Mouse (Mus musculus): ENCODE measurements around the gene Kctd10. TPM values are rescaled to one million over a fixed set of nuclear protein-coding genes. Genes with fewer than 3 reads are reported as not detected.

Kctd10 gene
- polyA plus RNA-seq, 1 experiment from 2014 or later = 124 TPM

DNA sequence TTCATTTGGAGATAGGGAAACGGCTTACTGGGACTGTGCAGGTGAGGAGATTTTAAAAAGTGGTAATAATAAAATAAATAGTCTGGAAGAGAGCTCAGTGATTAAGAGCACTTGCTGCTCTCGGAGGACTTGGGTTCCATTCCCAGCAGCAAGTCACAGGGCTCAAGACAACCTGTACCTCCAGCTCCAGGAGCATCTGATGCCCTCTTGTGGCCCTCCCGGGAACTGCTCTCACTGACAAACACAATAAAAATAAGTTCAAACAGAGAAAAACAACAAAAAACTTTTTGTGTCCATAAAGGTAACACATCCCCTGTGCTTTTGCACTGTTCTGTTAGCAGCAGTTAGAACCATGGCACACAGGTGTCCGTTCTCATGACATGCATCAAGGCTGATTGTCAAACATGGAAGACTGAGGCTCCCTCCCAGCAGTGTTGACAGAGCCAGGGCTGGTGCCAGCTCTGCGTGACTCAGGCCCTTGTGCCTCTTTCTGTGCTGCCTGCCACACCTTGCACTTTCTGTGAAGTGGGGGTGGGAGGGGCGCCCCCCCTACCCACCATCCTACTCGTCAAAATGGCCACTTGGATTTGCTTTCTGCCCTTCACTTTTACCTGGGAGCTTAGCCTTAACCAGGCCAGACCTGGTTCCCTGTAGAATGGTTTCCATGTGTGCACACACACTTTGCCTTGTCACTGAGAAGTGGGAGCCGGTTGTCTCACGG, 3.0 kb upstream of the Kctd10 start:
- no peaks in the 10 kb centered on the region for H3K9me3 ChIP-seq (ENCODE audit: low read length)
- H3K4me2 ChIP-seq (replicated peaks; ENCODE audit: low read depth, low read length) = no peak overlapping the region
- no peak overlapping the region for H3K27ac ChIP-seq (ENCODE audit: low read length)
- no peaks in the 10 kb centered on the region for H3K27me3 ChIP-seq (ENCODE audit: insufficient read depth, low read length)
- H3K36me3 ChIP-seq (ENCODE audit: insufficient read depth, low read length) = peaks cover 34% of the 10 kb centered on the region
- H3K4me3 ChIP-seq (ENCODE audit: low read length) = no peak overlapping the region
- ATAC-seq (ENCODE audit: low FRiP score, low TSS enrichment) = no peak
- peaks cover 25% of the 10 kb centered on the region for H3K4me1 ChIP-seq (ENCODE audit: insufficient read depth, low read length)
- WGBS = 78% methylated on average over 9 of the region's 9 CpGs
- no peak overlapping the region for H3K9ac ChIP-seq (replicated peaks; ENCODE audit: low read length)

DNA sequence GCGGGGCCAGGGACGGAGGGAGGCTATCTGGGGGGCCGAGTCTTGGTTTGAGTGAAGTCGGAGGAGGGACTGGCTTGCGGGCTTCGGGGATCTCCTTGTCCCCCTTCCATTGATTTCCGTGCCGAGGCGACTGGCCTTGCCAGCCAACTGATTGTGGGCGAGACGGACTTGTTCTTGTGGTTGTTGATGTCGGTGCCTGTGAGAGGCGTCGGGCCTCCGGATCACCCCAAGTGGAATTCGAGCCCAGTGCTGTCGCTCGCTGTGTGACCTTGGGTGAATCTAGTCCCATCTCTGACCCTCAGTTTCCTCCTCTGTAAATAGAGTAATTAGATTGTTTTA, 674 bp upstream of the Kctd10 start:
- H3K4me3 ChIP-seq (ENCODE audit: low read length) = peak overlapping the region; percentile 90
- no peaks in the 10 kb centered on the region for H3K9me3 ChIP-seq (ENCODE audit: low read length)
- H3K4me1 ChIP-seq (ENCODE audit: insufficient read depth, low read length) = peaks cover 47% of the 10 kb centered on the region
- WGBS = under 1% methylated on average over 18 of the region's 18 CpGs
- no peaks in the 10 kb centered on the region for H3K27me3 ChIP-seq (ENCODE audit: insufficient read depth, low read length)
- no peak for ATAC-seq (ENCODE audit: low FRiP score, low TSS enrichment)
- peak overlapping the region; percentile 87 for H3K4me2 ChIP-seq (replicated peaks; ENCODE audit: low read depth, low read length)
- H3K9ac ChIP-seq (replicated peaks; ENCODE audit: low read length) = peak overlapping the region; percentile 98
- peaks cover 14% of the 10 kb centered on the region for H3K36me3 ChIP-seq (ENCODE audit: insufficient read depth, low read length)
- H3K27ac ChIP-seq (ENCODE audit: low read length) = peak overlapping the region; percentile 91

DNA sequence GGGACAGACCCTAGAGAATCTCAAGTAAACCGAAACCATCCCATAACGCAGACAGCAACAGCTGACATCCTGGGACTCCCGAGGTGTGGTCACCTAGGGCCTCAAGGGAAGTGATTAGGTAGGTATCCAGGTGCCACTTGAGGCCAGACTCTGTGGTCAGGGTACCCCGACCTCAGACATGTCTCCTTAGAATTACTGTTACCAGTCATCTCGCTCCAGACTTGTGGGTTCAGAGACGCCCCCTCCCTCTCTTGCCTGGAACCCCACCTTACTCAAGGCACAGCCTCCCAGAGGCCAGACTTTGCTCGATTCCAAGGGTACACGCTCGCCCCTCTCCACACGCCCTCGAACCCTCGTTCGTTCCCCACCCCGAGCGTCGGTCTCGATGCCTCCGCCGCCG, 545 bp downstream of the Kctd10 start:
- Histone ChIP-seq H3K36me3 (ENCODE audit: insufficient read depth, low read length) (peaks cover 8% of the 10 kb centered on the region), H3K27me3 (ENCODE audit: insufficient read depth, low read length) (no peaks in the 10 kb centered on the region), H3K4me2 (replicated peaks; ENCODE audit: low read depth, low read length) (peak overlapping the region; percentile 87), H3K9ac (replicated peaks; ENCODE audit: low read length) (peak overlapping the region; percentile 98), H3K4me3 (ENCODE audit: low read length) (peak overlapping the region; percentile 90), H3K27ac (ENCODE audit: low read length) (peak overlapping the region; percentile 91), H3K4me1 (ENCODE audit: insufficient read depth, low read length) (peaks cover 52% of the 10 kb centered on the region), H3K9me3 (ENCODE audit: low read length) (no peaks in the 10 kb centered on the region)
- peak; percentile 24 for ATAC-seq (ENCODE audit: low FRiP score, low TSS enrichment)
- WGBS = 1% methylated on average over 20 of the region's 20 CpGs

DNA sequence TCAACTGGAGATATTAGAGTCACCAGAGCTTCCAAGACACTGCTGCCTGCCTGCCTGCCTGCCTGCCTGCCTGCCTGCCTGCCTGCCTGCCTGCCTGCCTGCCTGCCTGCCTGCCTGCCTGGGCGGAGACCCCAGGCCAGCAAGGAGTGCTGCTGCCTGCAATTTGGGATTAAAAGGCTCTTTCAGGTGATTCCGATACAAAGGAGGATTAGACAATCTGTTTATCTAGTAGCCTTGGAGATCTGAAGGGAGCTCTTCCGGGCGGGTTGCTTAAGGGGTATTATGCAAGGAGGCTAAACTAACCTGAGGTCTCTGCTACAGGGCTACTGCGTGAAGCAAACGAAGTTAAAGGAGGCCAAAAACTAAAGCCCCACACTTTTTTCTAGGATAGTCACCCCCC, 1.4 kb downstream of the Kctd10 start:
- H3K4me1 ChIP-seq (ENCODE audit: insufficient read depth, low read length) = peaks cover 57% of the 10 kb centered on the region
- ATAC-seq (ENCODE audit: low FRiP score, low TSS enrichment) = no peak
- H3K27me3 ChIP-seq (ENCODE audit: insufficient read depth, low read length) = no peaks in the 10 kb centered on the region
- peak overlapping the region; percentile 84 for H3K27ac ChIP-seq (ENCODE audit: low read length)
- H3K9me3 ChIP-seq (ENCODE audit: low read length) = no peaks in the 10 kb centered on the region
- peaks cover 10% of the 10 kb centered on the region for H3K36me3 ChIP-seq (ENCODE audit: insufficient read depth, low read length)
- H3K4me3 ChIP-seq (ENCODE audit: low read length) = peak overlapping the region; percentile 90
- WGBS = 54% methylated on average over 6 of the region's 6 CpGs
- H3K9ac ChIP-seq (replicated peaks; ENCODE audit: low read length) = peak overlapping the region; percentile 98
- H3K4me2 ChIP-seq (replicated peaks; ENCODE audit: low read depth, low read length) = peak overlapping the region; percentile 87

DNA sequence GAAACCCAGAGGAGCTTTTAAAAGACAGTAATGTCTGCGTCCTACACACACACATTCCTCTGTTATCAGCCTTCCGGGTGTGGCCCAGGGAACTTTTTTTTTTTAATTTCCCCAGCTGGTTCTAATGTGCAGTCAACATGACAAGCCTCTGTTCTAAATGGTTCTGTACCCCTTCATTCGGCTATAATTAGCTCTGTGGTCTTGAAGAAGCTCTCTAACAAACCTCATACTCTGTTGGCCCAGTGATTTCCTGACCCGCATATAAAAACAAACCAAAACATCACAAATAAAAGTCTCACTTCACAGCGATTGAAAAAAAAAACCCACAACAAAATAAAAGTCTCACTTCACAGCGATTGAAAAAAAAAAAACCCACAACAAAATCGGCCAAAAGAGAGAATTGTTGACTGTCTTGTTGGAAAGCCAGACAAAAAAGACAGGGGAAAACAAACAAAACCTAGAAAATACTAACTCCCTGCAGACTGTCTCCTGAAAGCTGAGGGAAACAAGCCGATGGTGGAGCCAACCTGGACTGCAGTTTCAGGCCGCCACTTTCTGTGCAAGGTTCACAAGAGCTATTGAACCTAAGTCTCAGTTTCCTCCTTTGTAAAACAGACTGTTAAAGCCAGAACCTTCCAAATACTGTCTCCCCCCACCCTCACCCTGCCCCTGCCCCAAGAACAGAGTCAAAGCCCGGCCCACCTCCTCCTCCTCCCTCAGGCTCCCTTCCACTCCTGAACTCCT, 2.0 kb downstream of the Kctd10 start:
- Histone ChIP-seq H3K27me3 (ENCODE audit: insufficient read depth, low read length) (no peaks in the 10 kb centered on the region), H3K4me2 (replicated peaks; ENCODE audit: low read depth, low read length) (peak overlapping the region; percentile 87), H3K4me3 (ENCODE audit: low read length) (peak overlapping the region; percentile 90), H3K9me3 (ENCODE audit: low read length) (no peaks in the 10 kb centered on the region), H3K4me1 (ENCODE audit: insufficient read depth, low read length) (peaks cover 63% of the 10 kb centered on the region), H3K9ac (replicated peaks; ENCODE audit: low read length) (peak overlapping the region; percentile 33; the same call in 1 of the 2 replicates), H3K36me3 (ENCODE audit: insufficient read depth, low read length) (peaks cover 16% of the 10 kb centered on the region), H3K27ac (ENCODE audit: low read length) (peak overlapping the region; percentile 84)
- ATAC-seq (ENCODE audit: low FRiP score, low TSS enrichment) = no peak
- WGBS = 36% methylated on average over 10 of the region's 10 CpGs

DNA sequence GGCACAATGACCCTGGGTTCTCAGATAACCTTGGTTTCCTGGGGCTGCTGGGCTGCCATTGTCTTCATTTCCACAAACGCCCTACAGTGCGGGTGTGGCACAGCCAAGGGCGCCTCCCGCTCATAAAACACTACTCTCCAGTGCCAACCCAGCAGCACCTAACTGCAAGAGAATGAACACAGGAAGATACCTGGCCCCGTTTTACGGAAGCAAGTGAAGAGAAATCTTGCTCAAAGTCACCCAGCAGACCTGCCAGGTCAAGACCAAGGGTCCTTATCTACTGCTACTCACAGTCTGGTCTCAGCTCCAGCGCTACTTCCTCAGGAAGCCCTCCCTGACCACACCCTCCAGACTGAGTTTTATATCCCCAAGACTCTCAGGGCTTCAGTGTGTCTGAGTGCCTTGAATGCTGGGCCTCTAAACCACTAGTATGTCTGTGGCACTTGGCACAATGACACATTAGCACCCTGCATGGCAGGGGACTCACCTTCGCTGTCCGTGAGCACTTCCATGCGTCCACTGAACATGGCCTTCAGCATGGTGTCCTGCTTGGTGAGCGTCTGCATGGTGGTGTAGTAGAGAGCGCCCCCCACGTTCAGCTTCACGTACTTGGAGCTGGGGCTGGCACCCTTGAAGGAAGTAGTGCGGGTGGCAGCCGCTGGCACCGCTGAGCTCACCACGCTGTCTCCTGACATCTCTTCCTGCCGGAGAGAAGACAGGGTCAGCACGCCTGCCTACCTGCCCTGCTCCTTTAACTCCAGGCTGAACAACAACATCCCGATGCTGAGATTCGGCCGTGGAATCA, 5.7 kb downstream of the Kctd10 start:
- Histone ChIP-seq H3K9ac (replicated peaks; ENCODE audit: low read length) (no peak overlapping the region), H3K9me3 (ENCODE audit: low read length) (no peaks in the 10 kb centered on the region), H3K4me1 (ENCODE audit: insufficient read depth, low read length) (peaks cover 85% of the 10 kb centered on the region), H3K27ac (ENCODE audit: low read length) (peak overlapping the region; percentile 59), H3K36me3 (ENCODE audit: insufficient read depth, low read length) (peaks cover 26% of the 10 kb centered on the region), H3K4me2 (replicated peaks; ENCODE audit: low read depth, low read length) (no peak overlapping the region), H3K4me3 (ENCODE audit: low read length) (no peak overlapping the region), H3K27me3 (ENCODE audit: insufficient read depth, low read length) (no peaks in the 10 kb centered on the region)
- ATAC-seq (ENCODE audit: low FRiP score, low TSS enrichment) = no peak
- WGBS = 83% methylated on average over 23 of the region's 23 CpGs

DNA sequence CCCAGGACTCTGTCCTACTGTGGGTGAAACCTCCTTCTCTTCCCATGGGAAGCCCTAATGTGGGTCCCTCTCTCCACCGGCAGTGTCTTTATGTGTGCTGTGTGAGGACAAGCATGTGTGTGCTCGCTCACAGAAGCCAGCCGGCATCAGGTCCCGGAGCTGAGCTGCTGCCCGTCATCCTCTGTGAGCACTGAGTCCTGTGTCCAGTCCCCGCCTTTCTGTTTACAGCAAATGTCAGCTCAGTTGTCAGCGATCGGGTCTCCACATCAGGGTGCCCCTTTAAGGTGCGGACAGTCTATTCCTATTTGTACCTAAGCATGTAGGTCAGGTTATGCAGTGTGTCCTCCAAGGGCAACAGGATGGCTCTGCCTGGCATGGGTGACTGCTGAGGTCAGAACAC, 6.7 kb downstream of the Kctd10 start:
- ATAC-seq (ENCODE audit: low FRiP score, low TSS enrichment) = no peak
- H3K9ac ChIP-seq (replicated peaks; ENCODE audit: low read length) = no peak overlapping the region
- H3K36me3 ChIP-seq (ENCODE audit: insufficient read depth, low read length) = peaks cover 29% of the 10 kb centered on the region
- no peak overlapping the region for H3K4me3 ChIP-seq (ENCODE audit: low read length)
- H3K9me3 ChIP-seq (ENCODE audit: low read length) = no peaks in the 10 kb centered on the region
- 91% methylated on average over 9 of the region's 9 CpGs for WGBS
- H3K27ac ChIP-seq (ENCODE audit: low read length) = peak overlapping the region; percentile 7; the same call in 1 of the 2 replicates
- no peaks in the 10 kb centered on the region for H3K27me3 ChIP-seq (ENCODE audit: insufficient read depth, low read length)
- H3K4me2 ChIP-seq (replicated peaks; ENCODE audit: low read depth, low read length) = no peak overlapping the region
- peaks cover 79% of the 10 kb centered on the region for H3K4me1 ChIP-seq (ENCODE audit: insufficient read depth, low read length)

DNA sequence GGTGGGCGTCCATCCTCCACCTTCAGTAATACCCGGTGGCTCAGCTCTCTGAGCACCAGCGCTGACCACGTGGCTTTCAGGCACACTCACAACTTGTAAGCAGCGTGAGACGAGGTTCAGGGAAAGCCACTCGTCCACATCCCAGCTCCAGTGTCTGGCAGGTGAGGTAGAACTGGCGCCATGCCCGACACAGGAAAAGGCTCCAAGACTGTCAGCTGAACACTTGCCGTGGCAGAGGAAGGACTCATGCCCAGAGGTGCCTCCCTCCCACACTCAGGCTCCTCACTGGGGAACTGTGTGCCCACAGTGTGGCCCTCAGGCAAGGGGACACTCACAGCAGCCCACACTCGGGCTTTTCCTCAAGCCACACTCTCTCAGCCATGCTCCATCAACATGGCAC, 7.1 kb downstream of the Kctd10 start:
- WGBS = 72% methylated on average over 11 of the region's 11 CpGs
- Histone ChIP-seq H3K4me1 (ENCODE audit: insufficient read depth, low read length) (peaks cover 78% of the 10 kb centered on the region), H3K27me3 (ENCODE audit: insufficient read depth, low read length) (no peaks in the 10 kb centered on the region), H3K36me3 (ENCODE audit: insufficient read depth, low read length) (peaks cover 32% of the 10 kb centered on the region), H3K4me2 (replicated peaks; ENCODE audit: low read depth, low read length) (no peak overlapping the region), H3K27ac (ENCODE audit: low read length) (peak overlapping the region; percentile 88; the same call in 1 of the 2 replicates), H3K9me3 (ENCODE audit: low read length) (no peaks in the 10 kb centered on the region), H3K4me3 (ENCODE audit: low read length) (no peak overlapping the region), H3K9ac (replicated peaks; ENCODE audit: low read length) (no peak overlapping the region)
- ATAC-seq (ENCODE audit: low FRiP score, low TSS enrichment) = no peak

DNA sequence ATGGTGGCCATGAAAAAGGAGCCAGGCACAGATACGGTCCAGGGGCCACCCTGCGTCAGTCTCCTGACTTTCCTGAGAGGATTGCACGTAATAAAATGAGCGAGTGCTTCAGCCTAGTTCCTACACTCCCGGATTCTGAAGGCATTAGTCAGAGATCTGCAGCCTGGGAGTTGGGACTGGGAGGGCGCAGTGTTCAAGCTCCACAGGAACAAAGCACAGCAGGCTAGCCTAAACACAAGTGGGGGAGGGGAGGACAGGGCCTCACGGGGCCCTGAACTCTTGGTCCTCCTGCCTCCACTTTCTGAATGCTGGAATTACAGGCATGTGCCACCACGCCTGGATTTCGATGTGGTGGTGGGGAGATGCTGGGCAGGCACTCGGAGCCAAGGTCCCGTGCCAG, 7.7 kb downstream of the Kctd10 start:
- no peak overlapping the region for H3K4me3 ChIP-seq (ENCODE audit: low read length)
- WGBS = 36% methylated on average over 11 of the region's 11 CpGs
- H3K36me3 ChIP-seq (ENCODE audit: insufficient read depth, low read length) = peaks cover 38% of the 10 kb centered on the region
- H3K27ac ChIP-seq (ENCODE audit: low read length) = peak overlapping the region; percentile 88
- H3K4me1 ChIP-seq (ENCODE audit: insufficient read depth, low read length) = peaks cover 74% of the 10 kb centered on the region
- H3K9ac ChIP-seq (replicated peaks; ENCODE audit: low read length) = peak overlapping the region; percentile 23; the same call in 1 of the 2 replicates
- ATAC-seq (ENCODE audit: low FRiP score, low TSS enrichment) = no peak
- H3K4me2 ChIP-seq (replicated peaks; ENCODE audit: low read depth, low read length) = no peak overlapping the region
- H3K9me3 ChIP-seq (ENCODE audit: low read length) = no peaks in the 10 kb centered on the region
- no peaks in the 10 kb centered on the region for H3K27me3 ChIP-seq (ENCODE audit: insufficient read depth, low read length)

All from kidney, embryonic 16.5 days (tissue).